Mouse (Mus musculus): ENCODE data around the gene Zglp1.

DNA sequence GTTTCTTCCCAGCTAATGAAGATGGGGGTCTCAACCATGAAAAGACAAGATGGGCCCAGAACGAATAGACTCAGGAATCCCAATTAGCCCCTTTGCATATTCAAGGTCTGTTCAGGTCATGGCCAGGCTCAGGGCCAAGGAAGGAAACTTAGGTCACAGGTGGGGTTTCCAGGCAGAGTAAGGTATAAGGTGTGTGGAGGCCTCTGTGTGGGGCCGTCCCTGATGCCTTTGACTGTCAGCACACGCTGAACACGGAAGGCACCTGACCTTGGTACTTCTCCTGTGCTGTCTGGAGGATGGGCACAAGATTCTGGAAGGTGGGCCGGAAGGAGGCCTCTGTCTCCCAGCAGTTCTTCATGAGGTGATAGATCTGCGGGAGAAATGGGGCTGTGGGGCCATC, 37.9 kb upstream of the Zglp1 start:
- TF ChIP-seq CTCF (IDR thresholded peaks at IDR 0.05; ENCODE audit: extremely low read depth, insufficient read length, insufficient replicate concordance, low read depth, low read length) (no peak), POLR2A (IDR thresholded peaks at IDR 0.05; ENCODE audit: low read depth, low read length) (no peak)
